In the genomic region with DNA sequence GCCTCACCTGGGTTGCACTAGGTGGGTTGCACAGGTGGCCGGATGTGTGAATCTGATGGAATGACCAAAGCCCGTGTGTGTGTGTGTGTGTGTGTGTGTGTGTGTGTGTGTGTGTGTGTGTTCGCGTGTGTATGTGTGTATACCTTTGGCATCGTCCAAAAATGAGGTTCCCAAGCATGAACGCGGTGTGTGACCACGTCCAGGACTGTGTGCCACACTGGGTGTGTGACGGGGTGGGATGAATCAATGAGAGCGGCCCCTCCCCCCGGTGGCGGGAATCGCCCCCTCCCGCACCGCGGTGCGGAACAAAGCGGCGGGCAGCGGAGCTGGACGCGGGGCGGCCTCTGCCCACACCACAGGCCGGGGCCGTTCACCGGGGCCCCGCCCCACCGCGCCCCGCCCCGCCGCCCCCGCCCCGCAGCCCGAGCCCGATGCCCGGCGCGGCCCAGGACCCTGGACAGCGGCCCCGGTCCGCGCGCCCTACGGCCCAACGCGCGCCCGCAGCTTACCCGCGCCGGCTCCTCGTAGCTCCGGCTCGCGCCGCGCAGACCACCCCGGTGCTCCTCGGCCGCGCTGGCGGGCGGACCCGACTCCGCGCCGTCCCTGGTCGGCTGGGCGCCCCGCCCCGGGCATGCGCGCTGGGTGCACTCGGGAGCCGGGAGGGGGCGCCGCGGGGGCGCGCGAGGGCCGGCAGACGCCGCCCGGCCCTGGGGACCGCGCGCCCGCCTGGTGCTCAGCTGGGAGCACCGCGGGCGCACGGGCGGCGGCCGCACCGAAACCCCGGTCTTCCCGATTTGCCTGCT, we compare ENCODE assay signal across 9 mouse cellular contexts. TPM values are rescaled to one million over a fixed set of nuclear protein-coding genes. Genes with fewer than 3 reads are reported as not detected.
DNase-seq lines count a peak whose midpoint lies in the region; ATAC-seq lines count a peak whose summit lies in the region.
"Had no signal": no experiment of that assay in that cellular context is flagged by ENCODE, and none has a peak within 500 bp of the region (broad histone marks: within the 10 kb centered on the region; RNA-seq: fewer than 3 reads in every experiment).

No protein-coding gene starts in this region.

- no peak overlapping the region for H3K27ac ChIP-seq in kidney, embryonic 14.5 days (ENCODE audit: low read depth, low read length)
- peak overlapping the region; percentile 93 for H3K27ac ChIP-seq in hindbrain, embryonic 12.5 days
- no peak overlapping the region for H3K27ac ChIP-seq in liver, embryonic 11.5 days (ENCODE audit: low read depth, low read length)

- H3K27me3 ChIP-seq in kidney, embryonic 14.5 days (ENCODE audit: control insufficient read depth, insufficient read depth, low read length): peaks cover 34% of the 10 kb centered on the region
- peaks cover 38% of the 10 kb centered on the region for H3K27me3 ChIP-seq in hindbrain, embryonic 12.5 days
- peaks cover 52% of the 10 kb centered on the region for H3K27me3 ChIP-seq in liver, embryonic 11.5 days (replicated peaks; ENCODE audit: control insufficient read depth, insufficient read depth, low read length)

- no peaks in the 10 kb centered on the region for H3K9me3 ChIP-seq in kidney, embryonic 14.5 days (ENCODE audit: control insufficient read depth, low read length)
- no peaks in the 10 kb centered on the region for H3K9me3 ChIP-seq in hindbrain, embryonic 12.5 days (replicated peaks)
- H3K9me3 ChIP-seq in liver, embryonic 11.5 days (ENCODE audit: control insufficient read depth, low read length): no peaks in the 10 kb centered on the region

- peak overlapping the region; percentile 91 for H3K4me2 ChIP-seq in kidney, embryonic 14.5 days (replicated peaks; ENCODE audit: low read depth, low read length)
- H3K4me2 ChIP-seq in hindbrain, embryonic 12.5 days (replicated peaks): peak overlapping the region; percentile 74
- H3K4me2 ChIP-seq in liver, embryonic 11.5 days: peak overlapping the region; percentile 80

- peak; percentile 84 for ATAC-seq in kidney, embryonic 14.5 days (ENCODE audit: low FRiP score, low TSS enrichment)
- ATAC-seq in hindbrain, embryonic 12.5 days (ENCODE audit: low FRiP score): peak; percentile 90
- ATAC-seq in liver, embryonic 11.5 days (replicated peaks; ENCODE audit: low FRiP score): peak; percentile 41; the same call in 1 of the 2 replicates

- H3K36me3 ChIP-seq in kidney, embryonic 14.5 days (ENCODE audit: control insufficient read depth, insufficient read depth, low read length): no peaks in the 10 kb centered on the region
- no peaks in the 10 kb centered on the region for H3K36me3 ChIP-seq in hindbrain, embryonic 12.5 days
- no peaks in the 10 kb centered on the region for H3K36me3 ChIP-seq in liver, embryonic 11.5 days (ENCODE audit: control insufficient read depth, insufficient read depth, low read length)

- peak overlapping the region; percentile 51 for H3K4me3 ChIP-seq in kidney, embryonic 14.5 days (ENCODE audit: low read length)
- peak overlapping the region; percentile 74 for H3K4me3 ChIP-seq in hindbrain, embryonic 12.5 days
- H3K4me3 ChIP-seq in liver, embryonic 11.5 days (ENCODE audit: low read depth, low read length): peak overlapping the region; percentile 59

- H3K4me1 ChIP-seq in kidney, embryonic 14.5 days (ENCODE audit: control insufficient read depth, insufficient read depth, low read length): peaks cover 4% of the 10 kb centered on the region; the same call in 1 of the 2 replicates
- peaks cover 49% of the 10 kb centered on the region for H3K4me1 ChIP-seq in hindbrain, embryonic 12.5 days
- H3K4me1 ChIP-seq in liver, embryonic 11.5 days (replicated peaks; ENCODE audit: control insufficient read depth, insufficient read depth, low read length): no peaks in the 10 kb centered on the region; the same call in 1 of the 2 replicates

- 3% methylated on average over 57 of the region's 100 CpGs for WGBS in kidney, embryonic 14.5 days
- WGBS in hindbrain, embryonic 12.5 days: 2% methylated on average over 64 of the region's 100 CpGs
- 4% methylated on average over 65 of the region's 100 CpGs for WGBS in liver, embryonic 11.5 days

- peak overlapping the region; percentile 47 for H3K9ac ChIP-seq in kidney, embryonic 14.5 days (ENCODE audit: low read depth, low read length)
- H3K9ac ChIP-seq in hindbrain, embryonic 12.5 days: peak overlapping the region; percentile 86
- H3K9ac ChIP-seq in liver, embryonic 11.5 days (ENCODE audit: low read depth, low read length): no peak overlapping the region

- DNase-seq in kidney, adult 8-10 months: no peak
- peak; percentile 11 for DNase-seq in adrenal gland, adult 8-10 months
- DNase-seq in embryo, embryonic 10.5 days (ENCODE audit: low spot score): peak; percentile 75
- DNase-seq in liver, embryonic 11.5 days (ENCODE audit: low spot score): peak; percentile 52
- peak; percentile 16 for DNase-seq in ovary, postnatal 14 days (ENCODE audit: low spot score)
- no peak for DNase-seq in frontal cortex, postnatal 14 days (ENCODE audit: low spot score in 2 of 2)

RNA-seq across cellular contexts. Expression of gene Gprin1, which starts 0.4 kb away (rescaled TPM):
- 0.31 and 0.41 TPM in 2 replicates for polyA plus RNA-seq in kidney, embryonic 14.5 days (2014; fragmentation: Nextera tagmentation; extraction: Ambion mirVana)
- 1 to 10 TPM; 4.0 to 6.4 (median 4.2) TPM for total RNA-seq in adrenal gland, adult 8-10 months (2022)
- polyA plus RNA-seq in hindbrain, embryonic 12.5 days (2016; fragmentation: Nextera tagmentation; extraction: Ambion mirVana): 26.0 and 30.7 TPM in 2 replicates
- 0.29 and 0.30 TPM in 2 replicates for polyA plus RNA-seq in liver, embryonic 11.5 days (2014; fragmentation: Nextera tagmentation; extraction: Ambion mirVana)

RNA-seq across cellular contexts. Expression of gene Sncb, which starts 17.1 kb away (rescaled TPM):
- polyA plus RNA-seq in kidney, embryonic 14.5 days (2014; fragmentation: Nextera tagmentation; extraction: Ambion mirVana): not detected in 2 replicates
- total RNA-seq in adrenal gland, adult 8-10 months (2022): 1 to 10 TPM; 1.8 to 5.6 (median 3.5) TPM
- polyA plus RNA-seq in hindbrain, embryonic 12.5 days (2016; fragmentation: Nextera tagmentation; extraction: Ambion mirVana): 2.5 and 2.9 TPM in 2 replicates
- not detected in 2 replicates for polyA plus RNA-seq in liver, embryonic 11.5 days (2014; fragmentation: Nextera tagmentation; extraction: Ambion mirVana)

RNA-seq across cellular contexts. Expression of gene Eif4e1b, which starts 34.5 kb away (rescaled TPM):
- polyA plus RNA-seq in kidney, embryonic 14.5 days (2014; fragmentation: Nextera tagmentation; extraction: Ambion mirVana): not detected in 2 replicates
- total RNA-seq in adrenal gland, adult 8-10 months (2022): not detected
- not detected in 2 replicates for polyA plus RNA-seq in hindbrain, embryonic 12.5 days (2016; fragmentation: Nextera tagmentation; extraction: Ambion mirVana)
- not detected in 2 replicates for polyA plus RNA-seq in liver, embryonic 11.5 days (2014; fragmentation: Nextera tagmentation; extraction: Ambion mirVana)
- total RNA-seq: layer of hippocampus, adult 18-20 months had no signal

RNA-seq across cellular contexts. Expression of gene Tspan17, which starts 39.9 kb away (rescaled TPM):
- 5.2 and 6.4 TPM in 2 replicates for polyA plus RNA-seq in kidney, embryonic 14.5 days (2014; fragmentation: Nextera tagmentation; extraction: Ambion mirVana)
- total RNA-seq in adrenal gland, adult 8-10 months (2022): 10 to 100 TPM; 38.8 to 45.1 (median 41.8) TPM
- 30.0 and 35.0 TPM in 2 replicates for polyA plus RNA-seq in hindbrain, embryonic 12.5 days (2016; fragmentation: Nextera tagmentation; extraction: Ambion mirVana)
- 2.3 and 2.6 TPM in 2 replicates for polyA plus RNA-seq in liver, embryonic 11.5 days (2014; fragmentation: Nextera tagmentation; extraction: Ambion mirVana)

RNA-seq across cellular contexts. Expression of gene Cdhr2, which starts 48.0 kb away (rescaled TPM):
- polyA plus RNA-seq in kidney, embryonic 14.5 days (2014; fragmentation: Nextera tagmentation; extraction: Ambion mirVana): 1.2 and 1.9 TPM in 2 replicates
- total RNA-seq in adrenal gland, adult 8-10 months (2022): not detected
- not detected in 2 replicates for polyA plus RNA-seq in hindbrain, embryonic 12.5 days (2016; fragmentation: Nextera tagmentation; extraction: Ambion mirVana)
- 7.4 and 8.3 TPM in 2 replicates for polyA plus RNA-seq in liver, embryonic 11.5 days (2014; fragmentation: Nextera tagmentation; extraction: Ambion mirVana)

Comparison
In these comparisons a context has a peak if more than half of its experiments do, and no peak if none do; other contexts are left out.
1. DNase-seq: peak in adrenal gland, adult 8-10 months (single experiment), embryo, embryonic 10.5 days (single experiment), liver, embryonic 11.5 days (single experiment) and ovary, postnatal 14 days (single experiment); none in kidney, adult 8-10 months (0 of 2) and frontal cortex, postnatal 14 days (0 of 2).
2. RNA of gene Gprin1, which starts 0.4 kb away (polyA plus RNA-seq): 26.0 to 30.7 TPM in hindbrain, embryonic 12.5 days; 0.31 to 0.41 TPM in kidney, embryonic 14.5 days and 0.29 to 0.30 TPM in liver, embryonic 11.5 days; every median in the first group is over 10 times any median in the second.
3. Peak in every context shown above with its lines, with median percentiles within 50 percentile points of each other: ATAC-seq, H3K4me2 ChIP-seq and H3K4me3 ChIP-seq.